Mouse (Mus musculus): ENCODE data around the gene C1qtnf2.

The C1qtnf2 gene

GRCm38 (mm10) chr11:43537074-43537473 lies 63.0 kb downstream of the C1qtnf2 start:
- DNase-seq (ENCODE audit: low spot score), result no peak

GRCm38 (mm10) chr11:43539863-43540262 lies 65.8 kb downstream of the C1qtnf2 start:
- DNase-seq (ENCODE audit: low spot score), result no peak
